Mouse (Mus musculus) cerebellum, adult 9-11 months (tissue): ENCODE measurements at regions not wholly inside any gene's neighbourhood (a gene's known extent, or its start where the extent isn't known, plus 50 kb on each side); places are given as distances from the start of the nearest gene placed in this dataset.
"Not testable (repeated sequence)": the region's sequence is repeated elsewhere in the genome, so short reads cannot be mapped to it uniquely, and the experiment has no call there.

ENCODE experiments used
- DNase-seq: peaks from one replicate; pipeline ENCODE4 v3.0.0; 2022

DNA sequence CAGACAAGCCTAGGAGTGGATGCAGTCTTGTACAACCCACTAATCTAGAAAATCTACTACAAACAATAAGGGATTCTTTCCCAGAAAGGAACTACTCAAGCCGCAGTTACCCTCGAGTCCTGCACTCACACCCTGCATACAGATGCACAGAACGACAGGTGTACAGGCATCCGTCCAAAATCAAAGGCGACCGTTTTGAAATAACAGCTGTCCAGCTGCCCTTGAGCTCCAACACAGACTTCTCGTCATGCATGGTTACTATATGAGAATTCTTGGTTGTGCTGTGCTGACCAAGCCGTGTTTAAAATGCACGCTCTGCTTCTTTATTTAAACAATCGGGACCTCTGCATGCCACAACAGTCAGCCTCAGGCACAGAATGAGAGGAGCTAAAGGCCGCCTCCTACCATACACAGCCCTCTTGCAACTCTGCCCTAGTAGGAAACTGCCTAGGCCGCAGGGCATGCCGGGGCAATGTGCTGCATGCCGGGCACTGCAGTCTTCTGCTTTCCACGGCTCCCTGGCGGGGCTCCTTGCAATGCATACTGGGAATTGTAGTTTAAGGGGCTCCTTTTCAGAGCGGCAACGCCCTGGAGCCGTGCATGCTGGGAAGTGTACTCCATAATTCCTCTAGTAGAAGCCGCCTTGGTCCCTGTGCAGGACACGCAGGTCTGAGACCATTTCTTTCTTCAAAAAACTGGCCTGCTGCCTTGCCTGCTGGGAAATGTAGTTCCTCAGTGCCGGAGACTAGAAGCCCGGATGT, 237.4 kb upstream of the Myt1l start:
- DNase-seq = peak; percentile 100

DNA sequence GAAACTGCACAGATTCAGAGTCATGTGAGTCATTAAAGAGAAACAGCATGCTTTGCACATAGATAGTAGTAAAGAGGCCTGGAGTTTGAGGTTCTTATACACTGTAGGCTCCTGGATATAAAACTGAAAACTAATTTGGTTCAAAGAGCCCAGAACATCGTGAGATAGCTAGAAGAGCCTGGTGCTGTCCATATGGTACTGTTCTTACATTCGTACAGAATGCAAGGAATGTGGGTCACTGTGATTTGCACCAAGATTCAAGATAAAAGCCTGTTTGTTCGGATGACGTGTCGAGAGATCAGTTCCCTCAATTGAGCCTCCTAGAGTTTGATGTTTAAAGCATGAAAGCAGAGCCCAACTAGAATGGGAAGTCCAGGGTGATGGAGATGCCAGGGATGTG, 230.2 kb upstream of the Myt1l start:
- no peak for DNase-seq

DNA sequence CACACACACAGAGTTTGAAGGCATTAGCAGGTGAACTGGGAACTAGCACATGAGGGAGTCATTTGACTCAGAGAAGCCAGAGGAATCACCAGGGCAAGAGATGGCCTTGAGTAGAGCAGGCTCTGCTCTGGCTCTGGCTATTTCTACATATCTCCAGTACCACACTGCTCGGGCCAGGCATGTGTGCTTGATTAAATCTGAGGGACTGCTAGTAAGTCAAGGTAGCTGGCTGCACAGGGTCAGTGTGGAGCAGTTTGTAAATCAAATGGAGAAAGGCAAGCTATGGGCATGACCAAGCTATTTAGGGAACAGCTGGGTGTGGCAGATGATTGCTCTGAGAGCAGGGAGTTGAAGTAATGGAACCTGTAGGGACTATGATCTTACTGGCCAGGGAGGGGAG, 212.5 kb upstream of the Myt1l start:
- no peak for DNase-seq

DNA sequence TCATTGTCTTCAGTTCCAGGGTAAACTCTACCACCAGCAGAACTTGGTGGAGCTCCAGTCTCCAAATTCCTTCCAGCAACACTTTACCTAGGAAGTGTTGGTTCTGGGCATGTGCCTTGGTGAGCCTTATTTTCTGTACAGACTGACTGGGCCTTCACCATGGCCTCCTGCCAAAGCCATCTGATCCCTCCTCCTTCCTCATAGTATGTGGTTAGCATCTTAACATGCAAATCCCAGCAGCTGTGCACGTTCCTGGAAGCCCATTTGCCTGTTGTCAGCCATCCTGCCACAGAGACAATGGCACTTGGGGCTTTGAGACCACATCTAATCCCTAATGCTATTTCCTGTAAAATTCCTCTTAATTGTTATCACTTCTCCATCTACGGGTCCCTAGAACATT, 206.7 kb upstream of the Myt1l start:
- no peak for DNase-seq

DNA sequence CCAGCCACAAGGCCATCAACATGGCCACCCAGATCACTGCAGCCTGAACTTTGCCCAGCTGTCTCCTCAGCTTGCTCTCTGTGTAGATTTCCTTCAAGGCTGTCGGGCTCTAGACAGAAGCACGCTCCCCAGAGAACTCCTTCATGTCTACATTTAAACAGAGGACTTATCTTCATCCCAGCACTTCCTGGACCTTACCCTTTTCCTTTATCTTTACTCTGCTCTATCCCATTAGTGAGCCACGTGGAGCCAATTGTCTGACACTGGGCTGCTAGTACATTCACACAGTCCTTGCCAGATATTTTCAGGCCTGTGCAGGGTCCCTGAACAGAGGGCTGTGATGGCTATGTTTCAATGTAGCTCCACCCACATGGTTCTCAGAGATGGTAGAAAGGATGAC, 204.7 kb upstream of the Myt1l start:
- DNase-seq = no peak

DNA sequence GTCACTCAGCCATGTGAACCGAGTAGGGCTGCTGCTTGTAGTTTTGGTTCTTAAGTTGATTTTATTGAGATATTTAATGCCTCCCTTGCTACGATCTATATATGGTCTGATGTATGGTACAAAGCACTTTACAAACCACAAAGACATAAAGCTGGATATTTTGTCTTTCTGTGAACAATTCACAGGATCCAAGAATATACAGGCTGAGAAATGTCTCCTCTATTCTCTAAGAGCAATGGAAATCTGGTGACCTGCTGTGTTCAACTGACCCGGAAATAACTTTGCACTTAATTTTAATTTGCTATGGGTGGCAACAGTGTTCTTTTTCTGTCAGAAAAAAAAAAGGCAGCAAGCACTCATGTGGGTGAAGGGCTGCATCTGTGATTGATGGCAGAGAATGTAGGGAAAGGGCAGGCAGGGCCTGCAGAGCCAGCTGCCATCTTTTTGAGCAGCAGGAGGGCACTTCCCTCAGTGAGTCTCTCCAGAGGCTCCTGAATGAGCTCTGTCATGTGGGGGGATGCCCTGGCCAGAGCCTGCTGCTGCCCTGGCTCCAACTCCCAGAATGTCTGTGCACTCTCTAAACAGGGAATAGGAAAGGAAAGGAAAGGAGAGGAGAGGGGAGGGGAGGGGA, 192.2 kb upstream of the Myt1l start:
- no peak for DNase-seq

DNA sequence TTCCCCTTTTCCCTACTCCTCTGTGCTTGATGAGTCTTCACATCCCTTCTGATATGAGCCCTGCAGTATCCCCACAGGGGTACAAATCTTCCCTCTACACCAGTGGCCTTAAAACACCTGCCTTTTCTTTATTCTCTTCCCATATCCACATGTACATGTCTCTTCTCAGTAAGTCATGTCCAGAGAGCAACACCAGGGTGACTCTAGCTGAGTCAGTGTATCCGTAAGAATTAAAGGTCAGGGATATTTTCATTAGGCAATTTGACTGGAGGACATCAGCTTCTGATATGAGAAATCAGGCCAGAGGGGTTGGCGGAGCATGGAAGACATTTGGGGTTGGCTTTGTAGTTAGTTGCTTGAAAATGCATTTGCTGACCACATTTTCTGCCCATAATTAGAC, 190.8 kb upstream of the Myt1l start:
- no peak for DNase-seq

DNA sequence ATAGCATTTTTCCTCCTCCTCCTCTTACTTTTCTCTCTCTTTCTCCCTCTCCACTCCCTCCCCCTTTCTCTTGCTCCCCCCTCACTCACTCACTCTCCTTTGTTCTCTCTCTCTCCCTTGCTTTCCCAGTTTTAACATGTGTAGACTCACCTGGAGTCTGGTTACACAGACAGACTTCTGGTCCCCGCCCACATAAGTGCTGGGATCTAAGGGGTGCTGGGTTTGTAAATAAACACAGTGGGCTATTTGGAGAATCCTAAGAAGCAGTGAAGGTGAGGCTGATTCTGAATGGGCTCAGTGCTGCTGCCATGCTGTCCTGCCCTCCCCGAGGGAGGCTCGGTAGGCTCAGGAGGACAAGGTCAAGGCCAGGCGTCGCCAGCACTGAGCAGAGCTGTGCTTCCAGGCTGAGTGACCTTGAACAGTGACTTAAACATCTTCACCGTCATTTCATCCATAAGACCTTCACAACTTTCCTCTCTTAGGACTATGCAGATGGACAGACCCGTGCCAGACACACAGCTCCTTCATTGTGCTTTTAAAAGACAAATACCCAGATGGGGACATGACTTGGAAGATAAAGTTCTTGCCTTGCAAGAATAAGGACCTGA, 186.7 kb upstream of the Myt1l start:
- DNase-seq = no peak

DNA sequence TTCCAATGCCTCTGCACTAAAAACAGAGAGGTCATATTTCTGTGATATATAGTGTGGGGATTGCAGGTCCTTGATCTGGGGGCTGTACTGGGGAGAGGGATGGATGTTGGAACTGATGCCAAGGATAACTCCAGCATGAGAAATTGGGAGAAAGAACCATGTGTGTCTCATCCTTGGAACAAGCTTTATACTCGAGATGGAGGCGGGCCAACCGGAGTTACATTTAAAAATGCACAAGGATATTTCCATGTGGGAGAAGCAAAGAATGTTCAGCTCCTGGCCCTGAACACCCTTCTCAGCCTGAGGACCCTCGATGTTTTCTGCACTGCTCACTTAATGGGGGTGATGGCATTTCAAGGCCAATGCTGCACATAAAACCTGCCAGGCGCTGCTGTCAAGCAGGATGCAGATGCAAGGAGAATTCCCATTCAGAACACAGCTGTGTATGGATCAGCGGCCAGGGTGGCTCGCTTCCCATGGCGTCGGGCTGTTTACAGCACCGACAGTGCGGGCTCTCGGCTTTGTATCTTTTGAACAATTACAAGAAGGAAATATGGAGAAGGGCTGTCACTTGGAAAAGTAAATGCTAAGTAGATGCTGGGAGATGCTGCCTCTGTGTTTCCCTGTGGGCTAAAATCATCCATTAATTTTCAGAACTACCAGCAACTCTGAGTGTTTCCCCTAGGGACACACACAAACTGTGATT, 184.9 kb upstream of the Myt1l start:
- DNase-seq = no peak

DNA sequence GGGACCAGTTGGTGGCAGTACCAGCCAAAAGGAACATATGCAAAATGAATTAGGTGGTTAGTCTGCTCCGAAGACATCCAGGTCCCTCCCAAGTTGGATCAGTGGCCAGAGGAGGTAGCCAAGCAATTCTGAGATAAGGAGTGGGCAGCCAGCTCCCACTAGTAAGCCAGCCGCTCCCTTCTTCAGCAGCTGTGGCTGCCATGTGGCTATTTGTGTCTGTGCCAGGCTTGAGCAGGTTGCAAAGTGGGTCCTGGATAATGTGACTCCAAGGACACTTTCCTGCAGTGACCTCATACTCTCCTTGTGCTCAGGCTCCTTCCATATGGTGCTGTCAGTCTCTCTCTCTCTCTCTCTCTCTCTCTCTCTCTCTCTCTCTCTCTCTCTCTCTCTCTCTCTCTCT, 179.5 kb upstream of the Myt1l start:
- peak; percentile 78 for DNase-seq

DNA sequence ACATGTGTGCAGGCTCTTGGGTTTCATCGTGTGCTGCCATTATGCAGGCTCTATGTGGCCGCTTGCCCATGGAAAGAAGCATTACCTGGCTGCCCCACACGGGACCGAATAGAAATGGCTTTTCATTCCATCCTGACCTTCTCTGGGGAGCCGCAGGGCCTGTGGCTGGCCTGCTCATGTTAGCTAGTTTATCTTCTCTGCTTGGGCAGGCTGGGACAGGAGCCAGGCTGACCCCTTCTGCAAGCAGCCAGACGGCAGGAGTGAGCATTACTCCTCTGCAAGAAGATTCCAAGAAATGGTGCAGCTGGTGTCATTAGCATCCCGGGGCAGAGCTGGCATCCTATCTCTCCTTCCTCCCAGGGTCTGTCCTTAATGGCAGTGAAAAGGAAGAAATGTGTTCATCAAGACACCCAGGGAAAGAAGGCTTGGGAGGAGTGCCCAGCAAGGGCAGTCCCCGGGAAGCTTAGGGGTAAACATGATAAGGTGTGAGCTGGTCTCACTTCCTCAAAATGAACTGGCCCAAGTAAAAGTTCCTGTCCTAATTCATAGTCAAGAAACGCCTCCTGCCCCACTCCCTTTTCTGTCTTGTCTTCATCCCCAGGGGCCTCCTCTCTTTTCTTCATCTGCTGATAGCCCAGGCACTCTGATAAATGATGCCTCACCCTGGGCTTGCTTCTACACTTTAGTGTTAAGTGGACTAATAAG, 178.9 kb upstream of the Myt1l start:
- peak; percentile 60 for DNase-seq

DNA sequence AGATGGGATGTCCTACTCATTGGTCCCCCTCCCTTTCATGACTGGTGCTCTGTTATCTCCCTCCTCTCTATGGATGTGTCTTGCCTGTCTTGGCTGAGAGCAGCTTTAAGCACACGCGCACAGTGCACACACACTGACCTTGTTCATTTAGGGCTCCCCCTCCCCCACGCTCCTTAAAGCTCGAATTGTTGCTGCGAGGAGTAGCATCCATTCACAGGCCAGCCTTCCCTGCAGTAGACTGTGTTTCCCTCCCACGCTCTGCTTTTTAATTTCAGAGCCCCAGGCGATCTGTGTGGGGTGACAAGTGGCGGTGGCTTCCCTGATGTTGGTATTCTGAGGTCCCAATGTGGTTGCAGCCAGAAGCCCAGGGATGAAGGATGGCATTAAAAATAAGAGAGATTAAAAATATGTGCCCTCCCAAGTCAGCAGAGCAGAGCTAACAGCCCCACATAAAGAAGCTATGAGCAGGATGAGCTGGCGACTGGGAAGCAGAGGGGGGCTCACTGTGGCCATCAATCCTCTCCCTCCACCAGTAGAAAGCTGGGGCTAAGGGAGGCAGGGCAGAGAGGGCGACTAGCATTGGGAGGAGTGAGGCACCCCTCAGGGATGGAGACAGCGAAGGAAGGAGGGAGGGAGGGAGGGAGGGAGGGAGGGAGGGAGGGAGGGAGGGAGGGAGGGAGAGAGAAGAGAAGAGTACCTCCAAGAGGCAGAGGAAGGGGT, 174.2 kb upstream of the Myt1l start:
- DNase-seq = no peak

DNA sequence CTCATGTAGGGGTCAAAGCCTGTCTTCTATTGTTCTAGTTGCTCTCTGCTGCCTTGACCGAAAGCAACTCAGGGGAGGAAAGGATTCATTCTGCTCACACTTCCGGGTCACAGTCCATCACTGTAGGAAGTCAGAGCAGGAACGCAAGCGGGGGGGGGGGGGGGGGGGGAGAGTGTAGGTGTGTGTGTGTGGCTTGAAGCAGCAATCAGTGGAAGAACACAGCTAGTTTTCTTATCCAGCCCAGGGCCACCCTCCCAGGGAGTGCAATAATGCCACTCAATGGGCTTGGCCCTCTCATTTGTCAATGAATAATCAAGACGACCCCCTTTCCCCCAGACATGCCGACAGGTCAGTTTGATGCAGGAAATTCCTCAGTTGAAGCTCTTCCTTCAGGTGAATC, 173.4 kb upstream of the Myt1l start:
- no peak for DNase-seq

DNA sequence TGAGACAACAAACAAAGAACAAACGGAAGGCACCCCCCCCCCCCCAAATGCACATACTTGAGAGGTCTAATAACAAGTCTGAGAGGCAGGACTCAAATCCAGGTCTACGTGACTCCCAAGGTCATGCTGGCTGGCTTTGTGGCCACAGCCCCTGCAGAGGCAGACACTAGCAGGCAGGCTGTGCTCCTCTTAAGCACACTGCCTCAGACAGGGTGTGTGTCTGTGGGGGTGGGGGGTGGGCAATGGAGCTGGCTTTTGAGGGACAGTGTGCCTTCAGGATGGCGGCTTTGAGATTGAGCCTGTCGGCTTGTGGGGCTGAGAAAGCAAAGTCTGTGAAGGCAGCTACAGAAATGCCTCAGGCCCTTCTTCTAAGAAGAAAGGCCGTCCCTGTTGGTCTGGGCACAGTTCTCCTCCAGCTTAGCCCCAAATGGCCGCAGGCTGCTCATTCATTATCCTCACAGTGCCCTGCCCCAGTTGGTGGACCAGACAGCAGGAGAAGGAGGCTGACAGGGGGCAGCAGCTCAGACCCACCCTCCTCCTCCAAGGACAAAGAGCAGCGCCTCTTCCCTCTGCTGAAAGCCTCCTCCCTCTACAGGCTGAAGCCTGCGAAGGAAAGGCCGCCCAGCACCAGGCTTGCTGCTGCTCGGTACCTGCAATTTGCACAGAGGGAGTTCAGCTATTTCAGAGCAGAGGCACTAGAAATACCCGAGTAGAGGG, 171.3 kb upstream of the Myt1l start:
- DNase-seq = peak; percentile 17

DNA sequence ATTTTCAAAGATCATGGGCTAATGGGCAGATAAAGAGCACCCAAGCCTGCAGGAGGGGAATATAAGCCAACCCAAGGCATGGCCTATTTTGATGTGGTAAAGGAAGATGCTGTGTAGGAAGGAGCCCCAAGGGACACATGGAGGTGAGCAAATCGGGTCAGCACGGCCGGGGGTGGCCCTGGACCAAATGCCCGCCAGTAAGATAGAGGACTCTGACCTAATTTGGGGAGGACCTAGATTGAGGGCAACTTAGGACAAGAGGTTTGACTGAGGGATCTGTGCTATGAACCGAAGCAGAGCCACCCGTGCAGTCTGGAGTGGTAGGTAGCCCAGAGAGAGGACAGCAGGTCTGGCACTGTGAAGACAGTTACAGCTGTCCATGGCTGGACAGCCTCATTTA, 166.9 kb upstream of the Myt1l start:
- DNase-seq = peak; percentile 44

DNA sequence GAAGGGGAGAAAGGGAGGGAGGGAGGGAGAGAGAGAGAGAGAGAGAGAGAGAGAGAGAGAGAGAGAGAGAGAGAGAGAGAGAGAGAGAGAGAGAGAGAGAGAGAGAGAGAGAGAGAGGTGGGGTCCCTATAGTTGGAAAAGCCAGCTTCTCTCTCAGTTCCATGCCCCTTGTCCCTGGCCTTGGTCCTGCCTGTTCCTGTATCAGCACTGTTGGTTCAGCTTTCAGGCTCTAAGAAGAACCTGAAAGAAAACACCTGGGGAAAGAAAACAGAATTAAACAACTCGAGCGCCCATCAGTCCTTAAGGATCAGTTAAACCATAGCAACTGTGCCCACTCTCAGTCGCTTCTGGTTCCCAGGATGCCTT, 160.5 kb upstream of the Myt1l start:
- DNase-seq = not testable (repeated sequence)

DNA sequence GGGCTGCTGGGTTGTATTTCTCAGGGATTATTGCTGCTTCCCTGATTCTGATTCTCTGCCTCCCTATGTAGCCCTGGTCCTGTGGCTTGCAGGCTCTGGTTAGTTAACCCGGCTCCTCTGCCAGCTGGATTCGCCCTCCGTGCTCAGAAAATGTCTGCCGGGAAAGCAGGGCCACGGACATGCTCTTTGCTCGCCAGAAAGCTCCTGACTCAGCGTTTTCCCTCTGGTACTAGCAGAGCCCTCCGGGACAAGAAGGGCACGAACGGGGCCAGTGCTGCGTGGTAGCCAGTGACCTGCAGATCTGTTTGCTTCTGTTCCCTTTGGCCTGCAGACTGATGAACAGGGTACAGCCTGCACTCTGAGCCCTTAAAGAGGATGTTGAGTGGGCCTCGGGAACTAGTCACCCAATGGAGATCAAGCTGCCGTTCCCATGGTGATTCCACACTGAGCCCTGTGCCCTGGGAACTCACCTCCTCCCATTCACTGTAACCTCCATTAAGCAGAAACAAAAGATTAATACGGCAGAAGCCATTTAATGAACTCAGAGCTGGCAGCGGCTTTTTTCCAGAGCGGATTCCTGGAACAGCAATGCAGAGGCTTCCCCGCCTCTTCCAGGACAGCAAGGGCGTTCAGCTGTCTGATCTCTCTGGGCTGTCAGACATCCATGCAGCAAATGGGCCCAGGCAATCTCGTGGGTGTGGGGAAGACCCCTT, 159.9 kb upstream of the Myt1l start:
- peak; percentile 79 for DNase-seq

DNA sequence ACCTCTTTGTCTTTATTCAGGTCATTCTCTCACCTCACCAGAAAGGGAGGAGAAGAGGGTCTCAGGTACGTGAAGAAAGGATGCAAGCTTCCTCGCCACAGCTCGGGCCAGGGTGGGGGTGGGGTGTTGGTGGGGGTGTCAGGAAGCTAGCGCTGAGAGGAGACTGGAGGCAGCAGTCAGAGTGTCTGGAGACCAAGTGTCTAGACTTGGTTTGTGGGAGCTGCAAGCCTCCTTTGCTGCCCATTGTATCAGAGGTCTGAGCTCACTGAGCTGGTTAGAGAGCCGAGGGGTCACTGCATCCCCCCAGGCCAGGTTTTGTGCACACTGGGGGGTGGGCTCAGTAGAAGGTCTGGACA, 159.4 kb upstream of the Myt1l start:
- DNase-seq = peak; percentile 34

DNA sequence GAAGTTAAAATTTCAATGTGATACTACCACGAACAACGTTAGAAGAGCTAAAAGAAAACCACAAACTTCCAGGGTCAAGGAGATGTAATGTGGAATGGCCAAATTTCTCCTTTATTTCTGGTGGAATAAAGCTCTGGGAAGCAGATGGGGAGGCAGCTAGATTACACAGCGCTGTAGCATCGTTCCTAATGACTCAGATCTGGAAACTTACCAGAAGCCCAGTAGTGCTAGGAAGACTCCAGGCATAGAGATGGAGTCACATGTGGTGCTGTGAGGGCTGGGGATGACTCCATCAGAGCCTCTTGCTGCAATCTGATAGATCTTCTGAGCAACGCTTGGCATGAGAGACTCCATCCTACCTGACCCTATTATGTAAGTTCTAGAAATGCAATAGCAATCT, 136.4 kb upstream of the Myt1l start:
- DNase-seq = no peak

DNA sequence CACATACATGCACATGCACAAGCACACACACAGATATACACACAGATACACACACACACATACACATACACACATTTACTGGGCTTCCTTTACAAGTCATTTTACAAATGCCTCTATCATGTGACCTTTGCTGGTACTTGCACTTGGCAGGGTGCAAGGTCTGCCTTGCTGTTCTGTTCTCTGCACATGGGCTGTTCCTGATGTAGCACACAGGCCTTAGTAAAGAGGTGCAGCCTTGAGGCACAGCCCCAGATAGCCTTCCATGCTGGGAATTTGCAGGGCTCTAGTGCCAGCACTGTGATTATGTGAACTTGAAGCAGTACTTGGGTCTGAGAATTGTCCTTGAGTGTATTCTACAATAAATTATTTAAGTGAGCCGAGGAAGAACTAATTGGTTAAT, 133.9 kb upstream of the Myt1l start:
- DNase-seq = no peak

DNA sequence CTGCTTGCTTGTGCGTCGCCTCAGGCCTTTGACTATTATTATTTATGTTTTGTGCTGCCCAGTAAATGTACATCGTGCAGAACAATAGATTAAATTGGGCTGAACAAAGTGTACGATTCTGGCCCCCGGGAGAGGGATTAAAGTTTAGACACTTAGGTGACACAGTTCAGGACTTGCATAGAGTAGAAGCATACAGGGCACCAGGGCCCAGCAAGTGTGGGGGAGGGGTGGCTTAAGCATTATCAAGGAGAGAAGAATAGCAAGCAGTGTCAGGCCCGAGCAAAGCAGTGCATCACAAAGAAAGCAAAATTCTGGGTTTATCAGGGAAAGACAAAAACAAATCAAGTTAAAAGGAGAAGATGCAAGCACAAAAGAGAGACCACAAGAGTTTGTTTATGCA, 133.3 kb upstream of the Myt1l start:
- no peak for DNase-seq
